Mouse (Mus musculus): ENCODE data around the gene Tecpr2.

GRCm38 (mm10) chr12:110979808-110980207 is 90.7 kb downstream of the Tecpr2 start:
- TF ChIP-seq CTCF (IDR thresholded peaks at IDR 0.05; ENCODE audit: borderline replicate concordance, insufficient read depth, low read depth, low read length) (no peak), POLR2A (IDR thresholded peaks at IDR 0.05; ENCODE audit: borderline replicate concordance, insufficient read depth, low read length) (no peak)
